Mouse (Mus musculus) mouse trophoblast stem cell (cell line): Measurements from ENCODE around the gene Prom2.

Source experiments
- in situ Hi-C, 2 experiments: fragments of 300-500 bp; cut with MseI, MboI; formaldehyde crosslinking; loops; 2 replicates in 1 of 2; 3 replicates in 1 of 2; pipeline ENCODE4 v1.15.1; 2025

Gene Prom2

DNA sequence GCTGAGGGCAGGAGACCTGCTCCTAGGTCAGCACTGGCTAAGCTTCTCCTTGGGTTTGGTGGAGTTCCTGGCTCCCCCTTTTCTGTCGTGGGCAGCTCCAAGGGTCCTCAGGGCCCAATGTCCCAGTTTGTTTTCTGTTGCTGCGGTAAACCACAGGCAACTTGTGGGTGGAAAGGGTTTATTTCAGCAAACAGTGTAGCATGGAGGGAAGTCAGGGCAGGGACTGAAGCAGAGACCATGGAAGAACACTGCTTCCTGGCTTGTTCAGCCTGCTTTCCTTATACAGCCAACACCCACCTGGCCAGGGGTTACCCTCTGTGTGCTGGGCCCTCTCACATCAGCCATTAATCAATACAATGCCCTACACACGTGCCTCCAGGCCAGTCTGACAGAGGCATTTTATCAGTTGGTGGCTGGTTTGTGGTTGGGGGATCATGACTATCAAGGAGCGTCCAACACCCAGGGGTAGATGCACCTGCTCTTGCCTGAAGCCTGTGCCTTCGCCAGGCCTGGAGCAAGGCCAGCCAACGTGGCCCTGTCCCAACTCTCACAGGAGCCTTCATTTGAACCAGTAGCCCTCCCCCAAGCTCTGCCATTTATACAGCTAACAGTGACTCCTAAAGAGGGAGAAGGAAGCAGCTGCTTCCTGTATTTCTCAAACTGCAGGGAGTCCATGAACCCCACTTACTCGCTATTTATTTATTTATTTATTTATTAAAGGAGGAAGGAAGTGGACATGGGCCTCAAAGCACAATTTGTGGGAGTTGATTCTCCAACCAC, 17.1 kb downstream of the Prom2 start:
- in situ Hi-C loops = no loop called here

DNA sequence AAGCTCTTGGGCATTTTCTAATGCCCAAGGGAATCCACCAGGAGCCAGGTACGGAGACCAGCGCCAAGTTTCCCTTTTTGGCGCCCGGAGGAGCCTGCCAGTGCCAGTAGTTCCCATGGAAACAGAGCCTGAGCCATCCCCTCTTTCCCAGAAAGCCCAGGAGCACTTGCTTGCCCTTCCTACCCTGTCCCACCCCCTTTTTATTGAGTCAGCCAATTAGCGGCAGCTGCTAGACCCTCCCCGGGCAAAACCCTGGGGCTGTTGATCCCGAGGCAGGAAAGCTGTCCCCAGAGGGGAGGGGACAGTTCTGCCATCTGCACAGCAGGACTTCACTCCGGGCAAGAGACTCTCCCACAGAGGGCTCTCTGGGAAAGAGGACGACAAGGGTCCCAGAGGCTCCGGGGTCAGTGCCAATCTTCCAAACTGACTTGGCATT, 19.2 kb downstream of the Prom2 start, which contains the start of gene Kcnip3:
Kcnip3 (minus strand) TSS at position 89 of the 436 bp plus-strand sequence.
- in situ Hi-C loops = no loop called here

DNA sequence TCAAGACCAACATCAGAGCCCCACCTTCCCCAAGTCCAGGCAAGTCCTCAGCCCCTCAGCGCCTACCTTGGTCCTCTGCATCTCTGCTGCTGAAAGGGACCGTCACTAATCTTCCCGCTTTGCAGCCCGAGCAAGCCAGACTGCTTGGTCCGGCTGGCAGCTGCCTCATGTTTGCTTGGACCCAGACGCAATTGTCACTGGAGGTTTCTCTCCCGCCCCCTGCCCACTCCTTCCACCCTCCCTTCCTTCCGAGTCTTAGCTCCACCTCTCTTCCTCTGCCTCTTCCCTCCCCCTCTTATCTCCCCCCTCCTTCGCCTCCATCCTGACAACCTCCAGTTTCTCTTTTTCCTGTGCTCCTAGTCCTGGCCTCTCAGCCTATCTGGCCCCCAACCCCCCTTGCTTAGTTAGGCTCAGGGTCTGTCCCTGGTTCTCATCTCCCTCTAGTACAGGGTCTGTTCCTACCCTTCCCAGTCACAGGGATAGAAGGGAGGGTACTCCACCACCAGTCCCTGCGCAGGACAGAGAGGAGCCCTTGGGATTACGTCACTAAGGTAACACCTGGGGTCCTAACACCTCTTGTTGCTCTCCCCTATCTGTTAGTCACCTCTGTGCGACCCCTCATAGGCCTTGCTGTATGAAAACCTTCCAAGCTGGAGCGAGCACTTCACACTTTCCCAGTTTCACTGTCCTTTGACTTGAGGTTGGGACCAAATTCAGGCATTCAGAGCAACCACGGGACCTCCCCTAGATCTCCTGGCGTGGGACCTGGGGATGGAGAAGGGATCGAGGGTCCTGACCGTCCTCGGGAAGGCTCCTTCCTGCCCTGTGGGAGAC, 19.9 kb downstream of the Prom2 start:
- in situ Hi-C loops = no loop called here

DNA sequence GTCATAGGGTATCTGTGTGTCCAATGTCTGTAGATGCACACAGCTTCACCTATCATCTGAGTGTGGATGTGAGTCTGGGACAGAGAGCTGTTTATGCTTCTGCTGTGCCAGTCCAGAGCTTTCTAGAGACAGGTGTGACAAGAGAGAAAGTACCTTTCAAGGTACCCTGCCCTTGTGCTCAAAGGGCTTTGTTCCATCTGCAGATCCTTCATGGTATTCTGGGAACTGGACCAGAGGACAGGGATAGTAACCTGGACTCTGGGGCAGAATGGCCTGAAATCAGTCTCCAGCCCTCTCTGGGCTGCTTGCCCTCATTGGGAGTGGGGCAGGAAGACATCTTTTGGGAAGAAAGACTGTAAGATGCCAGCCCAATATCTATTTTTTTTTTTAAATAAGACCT, 21.1 kb downstream of the Prom2 start:
- in situ Hi-C loops = no loop called here

DNA sequence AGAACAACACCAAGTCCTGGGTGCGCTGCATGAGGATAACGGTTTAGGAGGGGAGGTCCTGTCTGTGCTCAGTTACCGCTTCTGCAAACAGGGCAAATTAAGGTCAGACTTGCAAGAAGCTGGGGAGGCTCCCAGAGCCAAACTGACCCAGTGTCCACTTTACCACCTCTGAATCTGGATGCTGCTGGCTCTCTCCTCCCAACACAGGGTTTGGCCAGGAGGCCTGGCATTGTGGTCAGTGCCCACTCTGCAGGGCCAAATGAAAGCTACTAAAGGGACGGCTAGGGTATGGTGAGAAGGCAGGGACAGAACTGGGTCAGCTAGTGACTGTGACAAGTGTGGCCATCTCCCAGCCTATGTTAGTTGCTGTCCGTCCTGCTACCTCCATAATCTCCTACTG, 22.0 kb downstream of the Prom2 start:
- in situ Hi-C loops = no loop called here

DNA sequence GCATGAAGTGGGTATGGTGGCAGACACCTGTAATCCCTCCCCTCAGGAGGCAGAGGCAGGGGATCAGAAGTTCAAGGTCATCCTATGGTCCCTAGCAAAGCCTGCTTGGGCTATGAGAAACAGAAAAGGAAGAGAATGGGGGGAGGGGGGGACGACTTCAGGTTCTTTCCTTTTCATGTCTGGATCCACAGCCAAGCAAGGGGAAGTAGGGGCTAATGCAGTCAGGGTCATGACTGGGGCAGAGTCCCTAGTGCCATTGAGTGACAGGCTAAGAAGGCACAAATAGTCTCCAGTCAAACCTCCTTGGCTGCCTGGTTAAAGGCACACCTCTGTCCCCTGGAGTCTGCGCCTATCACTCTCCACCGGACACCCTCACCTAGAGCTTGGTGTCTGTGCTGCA, 22.4 kb downstream of the Prom2 start:
- in situ Hi-C loops = no loop called here

DNA sequence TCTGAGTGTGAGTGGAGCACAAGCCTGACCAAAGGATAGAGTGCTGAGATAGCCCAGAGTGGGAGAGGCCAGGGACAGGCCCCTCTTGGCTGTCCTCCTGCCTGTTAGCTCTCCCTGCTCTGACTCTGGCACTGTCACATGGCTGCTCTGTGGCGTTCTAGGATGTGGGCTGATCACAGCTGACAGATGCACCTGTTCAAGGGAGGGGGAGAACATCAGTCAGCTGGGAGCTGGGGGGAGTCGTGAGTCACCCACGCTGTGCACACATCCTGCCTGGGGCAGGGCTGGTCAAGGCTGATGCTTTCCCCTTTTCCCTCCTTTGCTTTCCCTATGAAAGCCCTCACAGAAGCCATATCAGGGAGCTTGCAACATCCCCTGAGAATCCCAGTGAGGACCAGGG, 23.0 kb downstream of the Prom2 start:
- in situ Hi-C loops = no loop called here

DNA sequence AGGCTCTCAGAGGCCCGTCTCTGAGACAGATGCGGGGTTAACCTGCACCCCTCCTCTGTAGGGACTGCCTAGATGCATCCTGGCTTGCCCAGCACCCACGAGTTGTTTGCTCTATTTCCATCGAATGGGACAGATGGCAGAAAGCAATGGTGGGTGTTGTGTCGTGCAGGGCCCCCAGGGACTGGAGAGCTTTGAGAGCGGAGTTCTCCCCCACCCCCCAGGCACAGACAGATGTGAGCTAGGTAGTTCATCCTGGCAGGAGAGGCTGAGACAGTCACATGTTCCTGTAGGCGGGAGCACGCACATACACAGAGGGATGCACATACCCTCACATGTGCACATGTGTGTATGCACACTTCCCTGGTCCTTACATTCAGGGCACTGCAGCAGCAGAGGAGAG, 24.2 kb downstream of the Prom2 start:
- in situ Hi-C loops = no loop called here

DNA sequence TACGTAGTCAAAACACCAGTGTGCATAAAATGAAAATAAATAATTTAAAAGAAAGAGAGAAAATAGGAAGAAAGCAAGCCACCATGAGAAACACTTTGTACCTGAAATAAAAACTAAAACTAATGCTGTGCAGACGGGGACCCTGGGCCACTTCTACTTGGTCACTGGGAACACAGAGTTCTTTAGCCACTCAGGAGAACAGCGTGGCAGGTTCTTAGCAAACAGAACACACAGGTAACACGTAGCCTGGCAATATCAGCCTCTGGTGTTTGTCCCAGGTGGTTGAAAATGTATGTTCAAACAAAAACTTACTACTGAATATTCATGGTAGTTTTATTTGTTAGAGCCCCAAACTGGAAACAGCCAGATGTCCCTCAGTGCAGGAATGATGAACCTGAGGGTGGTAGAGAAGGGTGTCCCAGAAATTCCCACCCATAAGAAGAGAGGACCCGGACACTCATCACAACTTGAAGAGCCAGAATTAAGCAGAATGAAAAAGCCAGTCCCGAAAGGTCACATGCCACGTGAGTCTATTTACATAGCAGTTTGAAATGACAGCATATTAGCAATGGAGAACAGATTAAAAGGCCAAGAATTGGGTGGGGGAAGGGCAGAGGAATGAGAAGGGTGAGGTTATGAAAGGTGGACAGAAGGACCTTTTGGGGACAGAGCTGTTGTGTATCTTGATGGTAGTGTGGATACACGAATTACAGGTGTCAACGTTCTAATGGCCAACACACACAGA, 26.7 kb downstream of the Prom2 start:
- in situ Hi-C loops = no loop called here

DNA sequence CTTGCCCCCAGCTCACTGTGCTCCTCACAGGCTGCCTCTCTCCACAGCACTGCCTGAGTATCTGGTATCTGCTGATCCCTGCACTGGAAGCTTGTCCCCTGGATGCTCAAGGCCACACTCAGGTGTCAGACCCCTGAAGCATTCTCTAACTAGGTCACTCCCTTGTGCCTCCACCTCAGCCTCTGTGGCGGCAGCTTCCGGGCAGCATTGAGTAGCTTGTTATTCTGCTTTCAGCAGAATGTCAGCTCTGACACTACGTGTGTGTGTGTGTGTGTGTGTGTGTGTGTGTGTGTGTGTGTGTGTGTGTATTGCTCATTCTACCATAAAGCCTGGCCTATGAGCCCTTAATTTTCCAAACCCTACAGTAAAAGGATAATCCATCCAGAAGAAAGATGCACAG, 28.0 kb downstream of the Prom2 start:
- in situ Hi-C loops = no loop called here

DNA sequence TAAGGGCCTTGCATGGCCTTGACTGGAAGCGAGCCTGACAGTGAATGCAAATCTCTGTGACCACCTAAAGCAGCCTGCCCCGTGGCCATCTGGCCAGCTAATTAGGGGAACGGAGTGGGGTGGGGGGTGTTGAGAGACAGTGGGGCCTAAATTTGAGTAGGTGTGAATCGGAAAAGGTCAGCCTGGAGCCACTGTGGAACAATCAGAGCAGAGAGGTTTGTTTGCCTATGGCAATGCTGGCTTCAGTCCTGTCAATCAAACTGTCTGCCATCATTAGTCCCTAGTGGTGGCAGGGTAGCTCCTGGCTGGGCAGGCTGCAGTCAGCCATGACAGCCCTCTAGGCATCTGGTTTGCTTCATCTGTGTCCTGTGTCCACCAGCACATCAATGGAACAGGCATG, 29.8 kb downstream of the Prom2 start:
- in situ Hi-C loops = no loop called here

DNA sequence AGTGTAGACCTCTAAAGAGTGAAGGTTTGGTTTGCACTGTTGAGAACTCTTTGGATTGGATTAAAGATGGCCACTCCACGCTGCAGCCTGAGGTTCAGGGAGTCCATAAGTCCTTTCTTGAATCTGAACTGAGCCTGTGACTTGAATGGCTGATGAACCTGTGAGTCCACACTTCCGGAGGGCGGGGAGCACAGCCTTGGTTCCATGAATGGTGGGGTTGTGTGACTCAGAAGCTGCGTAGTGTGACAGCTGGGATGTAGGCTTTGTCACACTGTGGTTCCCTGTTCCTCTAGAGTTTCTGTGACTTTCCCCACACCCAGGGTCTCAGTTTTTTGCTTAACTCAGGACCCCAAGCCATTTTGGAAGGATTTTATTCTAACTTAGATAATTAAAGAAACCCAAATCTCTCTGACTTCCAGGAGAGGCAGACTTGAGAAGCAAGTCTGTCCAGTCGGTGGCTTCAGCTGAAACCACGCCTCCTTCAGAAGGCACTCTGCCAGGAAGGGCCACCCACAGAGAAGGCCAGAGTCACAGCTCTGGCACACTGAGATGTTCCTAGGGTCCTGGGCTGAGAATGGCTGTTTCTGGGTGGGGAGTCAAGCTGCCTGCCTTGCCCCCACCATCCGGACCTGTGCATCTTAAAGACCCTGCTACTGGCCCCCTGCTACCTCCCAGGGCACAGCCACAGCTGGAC, 33.2 kb downstream of the Prom2 start:
- in situ Hi-C loops = loop anchor here (5.0 kb wide), 1 partner anchor 49 kb away; no protein-coding TSS in a partner anchor

DNA sequence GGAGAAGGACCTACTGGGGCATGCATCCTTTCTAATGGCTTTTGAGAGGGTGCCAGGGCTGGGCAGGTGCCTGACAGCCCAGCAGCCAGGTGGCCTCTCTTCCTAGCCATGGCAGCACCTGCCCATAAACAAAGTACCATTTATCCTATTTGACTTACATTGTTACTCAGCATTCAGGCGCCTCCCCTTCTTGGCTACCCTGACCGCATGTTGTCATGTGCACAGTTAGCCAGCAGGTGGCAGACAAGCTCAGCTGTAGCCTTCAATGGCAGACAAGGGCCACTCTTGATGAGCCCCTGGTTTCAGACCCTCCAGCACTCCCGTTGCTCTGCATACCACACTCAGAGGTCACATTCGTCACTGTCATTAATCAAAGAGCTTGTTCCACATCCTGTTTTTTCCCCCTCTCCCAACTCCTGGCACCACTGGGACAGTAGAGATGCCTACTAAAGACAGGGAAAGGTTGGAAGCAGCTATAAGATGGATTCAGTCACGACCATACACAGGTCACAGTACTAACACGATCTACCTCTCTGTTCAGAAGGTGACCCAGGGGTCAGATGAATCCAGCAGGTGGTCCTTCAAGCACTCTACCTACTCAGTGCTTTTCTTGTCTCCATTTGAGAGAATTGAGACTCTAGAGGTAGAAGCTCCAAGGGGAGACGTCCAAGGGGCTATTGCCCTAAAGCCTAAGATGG, 34.0 kb downstream of the Prom2 start:
- in situ Hi-C loops = loop anchor here (5.0 kb wide), 1 partner anchor 50 kb away; no protein-coding TSS in a partner anchor

DNA sequence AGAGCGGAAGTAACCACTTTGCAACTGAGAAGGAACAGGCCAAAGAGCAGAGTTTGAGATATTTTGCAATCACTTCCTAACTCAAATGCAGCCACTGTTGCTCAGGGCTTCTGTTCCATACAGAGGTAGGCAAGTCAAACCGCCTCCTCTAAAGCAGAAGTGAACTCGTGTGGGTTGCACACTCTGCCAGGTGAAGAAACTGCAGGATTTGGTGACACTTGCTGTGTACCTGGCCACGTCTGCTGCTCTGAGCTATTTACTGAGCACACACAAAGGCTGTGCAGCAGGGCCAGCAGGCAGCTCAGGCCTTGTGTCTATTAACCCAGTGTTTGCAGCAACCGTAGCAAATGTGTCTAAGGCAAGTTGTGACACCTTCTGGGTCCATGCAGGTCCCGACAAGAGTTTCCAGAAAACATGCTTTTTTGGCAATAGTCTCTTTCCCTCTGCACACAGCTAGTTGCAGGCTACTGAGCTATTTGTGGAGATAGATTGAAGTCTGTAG, 35.1 kb downstream of the Prom2 start:
- in situ Hi-C loops = loop anchor here (5.0 kb wide), 1 partner anchor 51 kb away; no protein-coding TSS in a partner anchor

DNA sequence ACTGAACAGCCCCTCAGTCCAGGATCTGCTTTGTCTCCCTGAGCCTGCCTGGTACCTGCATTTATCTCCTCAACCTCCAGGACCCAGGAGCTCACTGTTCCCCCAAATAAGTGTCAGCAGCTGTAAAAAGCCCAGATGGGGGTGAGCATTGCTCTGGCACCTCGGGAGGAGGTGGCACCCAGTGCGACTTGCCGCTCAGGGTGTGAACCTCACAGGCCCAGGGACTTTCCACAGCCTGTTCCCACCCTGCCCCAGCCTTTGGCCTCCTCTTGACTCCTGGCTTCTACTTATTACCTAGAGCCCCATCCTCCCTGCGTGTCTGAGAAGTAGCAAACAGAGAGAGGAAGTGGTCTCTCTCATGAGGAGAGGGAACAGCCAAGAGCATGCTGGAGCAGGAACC, 36.1 kb downstream of the Prom2 start:
- in situ Hi-C loops = loop anchor here (5.0 kb wide), 1 partner anchor 52 kb away; no protein-coding TSS in a partner anchor

DNA sequence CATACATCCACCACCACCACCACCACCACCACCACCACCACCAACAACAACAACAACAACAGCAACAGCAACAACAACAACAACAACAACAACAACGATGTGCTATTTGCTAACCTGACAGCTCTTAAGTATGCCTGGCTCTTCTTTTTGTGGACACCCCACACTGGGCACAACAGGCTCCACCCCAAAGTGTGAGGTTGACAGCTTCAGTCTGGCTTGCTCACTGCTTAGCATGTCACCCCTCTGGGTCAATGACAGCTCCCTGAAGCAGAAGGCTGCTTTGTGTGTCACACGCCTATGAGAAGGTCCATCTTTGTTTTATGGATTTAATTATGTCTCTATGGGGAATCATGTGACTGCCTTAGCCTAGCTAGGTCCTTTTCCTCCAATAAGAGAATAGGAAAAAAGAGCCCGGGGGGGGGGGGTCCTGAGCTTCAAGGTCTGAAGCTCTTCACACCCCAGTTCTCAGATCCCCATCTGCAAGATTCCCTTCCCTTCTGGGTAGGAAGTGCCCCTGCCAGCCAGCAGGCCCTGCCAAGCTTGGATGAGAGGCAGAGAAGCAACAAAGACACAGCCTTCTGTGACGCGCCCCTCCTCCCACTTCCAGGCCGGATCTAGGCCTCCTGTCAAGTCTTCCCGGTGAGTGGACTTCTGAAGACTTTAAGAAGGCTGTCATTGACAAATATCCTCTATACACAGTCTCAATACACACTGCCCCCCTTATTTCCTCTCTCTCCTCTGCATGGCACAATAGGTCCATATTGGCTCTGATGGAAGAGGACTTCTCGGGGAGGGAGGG, 37.3 kb downstream of the Prom2 start:
- in situ Hi-C loops = no loop called here

DNA sequence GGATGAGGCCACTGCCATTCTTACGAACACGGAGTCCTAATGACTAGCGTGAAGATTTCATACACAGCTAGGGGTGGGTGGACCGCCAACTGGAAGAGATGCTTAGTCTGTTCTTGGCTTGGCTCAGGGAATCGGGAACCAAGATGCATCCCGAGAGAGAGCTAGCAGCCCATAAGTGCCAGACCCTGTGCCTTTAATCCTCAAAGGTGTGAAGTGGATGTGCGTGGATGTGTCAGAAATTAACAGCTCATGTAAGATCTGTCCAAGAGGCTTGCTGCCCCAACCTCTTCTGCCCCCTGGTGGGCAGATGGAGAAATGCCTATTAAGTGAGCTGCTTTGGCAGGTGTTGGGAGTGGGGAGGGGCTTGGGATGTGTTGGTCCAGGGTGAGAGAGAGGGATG, 40.2 kb downstream of the Prom2 start:
- in situ Hi-C loops = no loop called here

DNA sequence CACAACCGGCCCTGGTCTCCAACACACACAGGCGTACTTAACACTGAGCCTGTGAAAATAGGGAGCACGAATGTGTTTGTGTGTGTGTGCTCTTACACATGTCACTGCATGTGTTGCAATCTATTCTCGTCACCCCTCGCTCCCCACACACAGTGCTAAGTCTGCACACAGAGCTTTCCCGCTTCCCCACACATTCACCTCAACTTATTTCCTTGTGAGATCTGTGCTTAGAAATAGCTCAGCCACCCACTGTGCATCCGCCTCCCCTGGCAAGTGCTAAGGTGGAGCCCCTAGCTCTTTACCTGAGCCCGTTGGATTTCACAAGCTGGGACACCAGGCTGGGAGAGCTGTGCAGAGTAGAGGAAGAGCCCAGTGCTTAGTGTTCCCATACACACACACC, 42.5 kb downstream of the Prom2 start:
- in situ Hi-C loops = loop anchor here (5.0 kb wide), 1 partner anchor 36 kb away; no protein-coding TSS in a partner anchor

DNA sequence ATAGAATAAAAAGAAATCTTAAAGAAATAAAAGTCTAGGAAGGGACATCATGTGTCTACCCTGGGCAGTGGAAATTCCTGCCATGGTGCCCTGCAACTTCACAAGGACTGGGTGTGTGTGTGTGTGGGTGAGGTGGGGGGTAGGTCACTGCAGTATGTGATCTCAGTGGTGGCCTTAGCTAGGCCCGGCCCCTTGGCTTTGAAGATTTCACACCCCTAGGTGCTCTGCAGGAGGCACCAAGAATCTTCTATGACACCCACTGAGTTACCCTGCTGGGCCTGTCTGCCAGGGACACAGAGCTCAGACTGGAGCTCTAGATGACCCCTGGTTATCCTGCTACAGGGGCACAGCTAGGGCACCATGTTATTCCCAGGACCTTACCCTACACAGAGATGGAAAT, 44.9 kb downstream of the Prom2 start:
- in situ Hi-C loops = loop anchor here (5.0 kb wide), 1 partner anchor 34 kb away; no protein-coding TSS in a partner anchor
